Mouse (Mus musculus): ENCODE data around the gene Fry.

Gene Fry

DNA sequence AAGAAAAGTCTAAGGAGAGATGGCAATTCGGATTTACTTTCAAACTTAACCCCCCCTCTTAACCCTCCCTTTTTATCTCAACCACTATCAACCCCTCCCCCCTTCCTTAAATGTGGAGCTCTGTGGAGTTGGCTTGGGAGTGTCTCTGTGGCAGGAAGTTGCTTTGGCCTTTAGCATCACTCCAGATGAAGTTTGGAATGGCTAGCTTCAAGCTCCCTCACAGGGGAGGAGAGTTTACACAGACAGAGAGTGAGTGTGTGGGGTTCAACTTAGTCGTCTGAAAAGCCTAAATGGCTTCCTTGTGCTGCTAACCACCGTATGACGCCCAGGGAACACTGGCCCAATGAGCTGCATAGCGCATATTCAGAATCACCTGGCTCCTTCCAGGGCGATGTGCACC is 145.2 kb downstream of the Fry start:
- no peak for DNase-seq (ENCODE audit: extremely low read depth, low read depth, low spot score)

DNA sequence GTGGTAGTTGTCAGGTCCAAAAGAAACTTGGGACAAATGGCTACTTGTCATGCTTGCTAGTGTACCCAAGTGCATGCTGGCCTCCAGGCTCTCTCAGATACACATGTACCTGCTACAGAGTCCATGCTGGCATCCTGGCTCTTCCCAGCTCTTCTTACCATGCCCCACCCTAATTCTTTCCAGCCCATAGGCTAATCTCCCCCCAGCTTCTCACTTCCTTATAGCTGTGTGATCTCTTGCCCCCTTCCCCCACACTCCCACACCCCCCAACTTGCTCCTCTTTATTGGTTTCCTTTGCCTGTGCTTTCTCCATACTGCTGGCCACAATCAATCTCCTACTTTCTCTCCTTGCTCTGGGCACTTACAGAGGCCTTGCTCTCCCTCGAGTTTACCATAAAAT is 146.6 kb downstream of the Fry start:
- no peak for DNase-seq (ENCODE audit: extremely low read depth, low read depth, low spot score)

DNA sequence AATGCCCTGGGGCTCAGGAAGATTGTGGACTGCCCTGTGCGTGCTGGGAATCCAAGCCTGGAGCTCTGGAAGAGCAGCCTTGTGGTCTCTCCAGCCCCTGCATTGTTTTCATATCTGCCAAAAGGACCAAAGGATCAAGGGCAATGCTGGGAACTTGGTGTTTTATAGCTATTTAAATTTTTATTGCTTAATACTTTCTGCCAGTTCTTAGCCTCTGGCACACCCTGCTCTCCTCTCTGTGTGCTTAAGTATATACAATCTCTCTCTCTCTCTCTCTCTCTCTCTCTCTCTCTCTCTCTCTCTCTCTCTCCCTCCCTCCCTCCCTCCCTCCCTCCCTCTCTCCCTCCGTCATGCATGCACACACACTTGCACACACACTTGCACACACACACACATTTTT is 147.5 kb downstream of the Fry start:
- no peak for DNase-seq (ENCODE audit: extremely low read depth, low read depth, low spot score)

DNA sequence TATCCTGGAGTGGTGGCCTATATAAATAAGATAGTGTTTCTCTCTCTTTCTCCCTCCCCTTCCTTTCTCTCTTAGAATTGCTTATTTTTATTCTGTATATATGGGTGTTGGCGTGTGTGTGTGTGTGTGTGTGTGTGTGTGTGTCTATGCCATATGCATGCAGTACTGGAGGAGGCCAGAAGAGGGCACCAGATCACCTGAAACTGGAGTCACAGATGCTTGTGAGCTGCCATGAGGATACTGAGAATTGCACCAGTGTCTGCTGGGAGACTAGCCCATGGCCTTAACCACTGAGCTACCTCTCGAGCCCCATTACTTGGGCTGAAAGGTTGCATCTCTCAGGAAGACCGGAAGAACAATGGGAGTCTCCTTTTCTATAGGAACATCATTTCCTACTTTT is 149.8 kb downstream of the Fry start:
- DNase-seq (ENCODE audit: extremely low read depth, low read depth, low spot score), result no peak

DNA sequence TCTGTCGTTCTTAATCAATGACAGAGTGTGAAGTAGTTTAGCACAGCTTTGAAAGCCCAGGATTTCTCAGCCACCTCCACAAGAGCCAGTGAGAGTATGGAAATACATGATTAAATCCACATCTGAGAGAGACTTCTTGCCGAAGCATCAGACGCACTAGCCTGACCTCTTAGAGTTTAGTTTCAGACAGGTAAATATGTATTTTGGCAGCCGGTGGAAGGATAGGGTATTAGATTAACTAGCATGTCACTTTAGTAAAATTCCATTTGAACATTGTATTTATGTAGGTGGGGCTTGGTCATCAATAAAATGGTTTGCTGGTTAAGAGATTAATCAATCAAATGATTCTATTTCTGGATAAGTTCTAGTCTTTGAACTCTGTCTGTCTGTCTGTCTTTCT is 152.0 kb downstream of the Fry start:
- no peak for DNase-seq (ENCODE audit: extremely low read depth, low read depth, low spot score)

DNA sequence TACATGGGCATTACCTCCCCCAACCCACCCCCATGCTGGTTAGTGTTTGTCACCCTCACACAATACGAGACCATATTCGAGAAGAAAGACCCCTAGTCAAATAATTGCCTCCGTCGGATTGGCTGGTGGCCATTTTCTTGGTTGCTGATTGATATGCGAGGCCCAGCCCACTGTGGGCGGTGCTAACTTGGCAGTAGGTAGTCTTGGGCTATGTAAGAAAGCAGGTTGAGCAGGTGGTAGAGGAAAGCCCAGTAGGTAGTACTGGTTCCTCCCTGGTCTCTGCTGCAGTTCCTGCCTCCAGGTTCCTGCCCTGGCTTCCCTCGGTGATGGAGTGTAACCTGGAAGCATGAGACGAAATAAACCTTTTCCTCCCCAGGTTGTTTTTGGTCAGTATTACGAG is 153.7 kb downstream of the Fry start:
- DNase-seq (ENCODE audit: extremely low read depth, low read depth, low spot score), result no peak

DNA sequence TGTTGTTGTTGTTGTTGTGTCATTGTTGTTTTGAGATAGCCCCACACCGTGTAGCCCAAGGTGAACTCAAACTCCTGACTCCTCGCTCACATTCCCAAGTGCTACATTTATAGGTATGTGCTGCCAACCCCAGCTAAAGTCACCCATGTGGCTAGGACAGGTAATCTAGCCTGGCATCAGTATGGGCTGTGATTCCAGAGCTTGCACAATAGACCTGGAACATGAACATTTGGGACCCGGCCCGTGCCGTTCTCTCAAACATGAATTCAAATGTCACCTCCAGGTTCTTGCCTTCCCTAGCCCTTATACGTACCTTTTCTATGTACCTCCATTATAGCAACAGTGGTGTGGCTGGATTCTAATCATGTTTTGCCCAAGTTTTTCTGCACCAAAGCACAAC is 156.9 kb downstream of the Fry start:
- DNase-seq (ENCODE audit: extremely low read depth, low read depth, low spot score), result no peak

DNA sequence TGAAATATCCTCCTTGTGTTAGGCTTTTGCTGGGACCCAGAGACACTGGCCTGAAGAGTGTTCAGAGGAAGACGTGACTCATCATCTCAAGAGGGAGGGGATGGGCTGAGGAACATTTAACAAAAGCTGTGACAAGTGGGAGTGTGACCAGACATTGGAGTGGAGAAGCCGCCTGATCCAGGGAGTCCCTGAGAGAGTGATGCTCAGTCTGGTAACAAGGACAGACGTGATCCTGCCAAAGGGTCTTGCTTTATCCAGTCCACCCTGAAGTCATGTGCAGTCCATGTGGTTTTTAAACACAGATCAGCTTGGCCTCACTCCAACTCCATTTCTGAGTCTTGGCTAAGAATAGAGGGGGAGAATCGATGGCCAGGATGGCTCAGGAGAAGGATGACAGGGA is 158.2 kb downstream of the Fry start:
- no peak for DNase-seq (ENCODE audit: extremely low read depth, low read depth, low spot score)

DNA sequence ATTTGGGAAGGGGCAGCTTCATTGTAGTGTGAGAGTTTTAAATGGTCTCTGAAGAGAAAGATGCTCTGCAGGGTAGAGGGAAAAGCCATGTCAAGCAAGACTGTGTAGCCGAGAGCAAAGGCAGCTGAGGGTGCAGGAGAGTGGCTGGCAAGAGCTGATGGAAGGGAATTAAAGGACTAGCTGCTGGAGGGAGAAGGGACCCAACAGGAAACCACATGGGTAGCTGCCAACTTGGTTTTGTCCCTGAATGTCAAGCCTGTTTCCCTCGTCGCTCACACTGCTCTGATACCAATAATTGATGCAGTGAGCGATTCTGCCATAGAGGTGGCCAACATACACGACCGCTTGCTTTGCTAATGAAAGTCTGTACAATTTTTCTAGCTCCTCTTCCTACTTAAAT is 160.9 kb downstream of the Fry start:
- DNase-seq (ENCODE audit: extremely low read depth, low read depth, low spot score), result no peak

DNA sequence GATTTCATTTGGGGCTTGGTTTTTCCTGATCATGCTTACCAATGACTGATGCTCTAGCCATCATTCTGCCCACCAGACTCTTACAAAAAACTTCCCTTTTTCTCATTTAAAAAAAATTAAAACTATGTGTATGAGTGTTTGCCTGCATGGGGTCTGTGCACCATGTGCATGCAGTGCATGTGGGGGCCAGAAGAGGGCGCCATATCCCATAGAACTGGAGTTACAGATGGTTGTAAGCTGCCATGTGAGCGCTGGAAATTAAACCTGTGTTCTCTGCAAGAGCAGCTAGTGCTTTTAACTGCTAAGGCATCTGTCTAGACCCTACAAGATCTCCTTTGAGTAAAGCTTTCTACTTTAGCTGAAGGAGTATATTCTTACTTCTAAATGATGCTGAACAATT is 162.6 kb downstream of the Fry start:
- no peak for DNase-seq (ENCODE audit: extremely low read depth, low read depth, low spot score)

DNA sequence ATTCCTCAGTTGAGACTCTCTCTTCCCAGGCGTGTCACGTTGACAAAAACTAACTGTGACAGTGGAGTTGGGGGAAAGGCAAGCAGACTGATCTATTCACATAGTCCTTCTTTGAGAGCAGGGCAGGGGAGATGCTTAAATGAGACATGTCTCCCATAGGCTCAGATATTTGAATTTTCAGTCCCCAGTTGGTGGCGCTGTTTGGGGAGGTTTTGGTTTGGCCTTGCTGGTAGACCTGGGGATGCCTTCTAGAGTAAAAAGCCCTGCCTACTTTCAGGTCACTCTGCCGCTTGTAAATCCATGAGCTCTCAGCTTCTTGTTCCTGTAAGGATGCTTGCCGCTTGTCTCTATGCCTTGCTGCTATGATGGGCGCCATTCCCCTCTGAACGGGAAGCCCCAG is 163.6 kb downstream of the Fry start:
- DNase-seq (ENCODE audit: extremely low read depth, low read depth, low spot score), result no peak

DNA sequence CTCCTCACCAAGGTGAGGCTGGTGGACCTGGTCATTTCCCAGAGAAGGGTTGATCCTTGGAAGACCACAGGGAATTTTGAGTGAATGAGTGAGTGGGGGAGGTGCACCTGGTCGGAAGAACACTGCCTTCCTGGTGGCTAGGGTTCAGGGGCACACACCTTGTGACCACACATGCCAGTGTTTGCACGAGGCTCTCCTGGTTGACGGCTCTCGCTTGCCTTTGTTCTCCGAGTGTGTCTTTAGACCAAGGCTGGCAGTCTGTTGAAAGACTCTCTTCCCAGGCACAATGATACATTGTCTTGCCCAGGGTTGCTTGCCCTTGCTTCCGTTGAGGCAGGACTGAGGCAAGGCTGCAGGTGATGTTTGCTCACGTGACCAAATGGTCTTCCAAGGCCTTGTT is 169.5 kb downstream of the Fry start:
- DNase-seq (ENCODE audit: extremely low read depth, low read depth, low spot score), result no peak

DNA sequence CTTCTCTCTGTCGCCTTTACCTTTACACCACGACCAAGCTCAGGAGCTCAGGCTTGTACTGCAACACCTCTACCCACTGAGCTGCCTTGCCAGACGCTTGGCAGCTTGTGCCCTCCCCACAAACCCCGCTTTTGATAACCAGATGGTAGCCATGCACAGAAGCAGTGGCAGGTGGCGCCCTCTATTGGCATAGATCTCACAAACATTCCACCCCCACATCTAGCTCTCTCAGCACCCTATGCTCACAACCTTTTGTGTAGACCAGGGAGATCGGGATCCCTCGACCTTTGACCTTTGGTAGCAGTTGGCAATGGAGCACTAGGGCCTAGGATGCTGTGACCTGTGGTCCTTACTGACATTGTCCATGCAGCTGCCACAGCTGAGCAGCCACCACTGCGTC is 171.2 kb downstream of the Fry start:
- DNase-seq (ENCODE audit: extremely low read depth, low read depth, low spot score), result no peak

DNA sequence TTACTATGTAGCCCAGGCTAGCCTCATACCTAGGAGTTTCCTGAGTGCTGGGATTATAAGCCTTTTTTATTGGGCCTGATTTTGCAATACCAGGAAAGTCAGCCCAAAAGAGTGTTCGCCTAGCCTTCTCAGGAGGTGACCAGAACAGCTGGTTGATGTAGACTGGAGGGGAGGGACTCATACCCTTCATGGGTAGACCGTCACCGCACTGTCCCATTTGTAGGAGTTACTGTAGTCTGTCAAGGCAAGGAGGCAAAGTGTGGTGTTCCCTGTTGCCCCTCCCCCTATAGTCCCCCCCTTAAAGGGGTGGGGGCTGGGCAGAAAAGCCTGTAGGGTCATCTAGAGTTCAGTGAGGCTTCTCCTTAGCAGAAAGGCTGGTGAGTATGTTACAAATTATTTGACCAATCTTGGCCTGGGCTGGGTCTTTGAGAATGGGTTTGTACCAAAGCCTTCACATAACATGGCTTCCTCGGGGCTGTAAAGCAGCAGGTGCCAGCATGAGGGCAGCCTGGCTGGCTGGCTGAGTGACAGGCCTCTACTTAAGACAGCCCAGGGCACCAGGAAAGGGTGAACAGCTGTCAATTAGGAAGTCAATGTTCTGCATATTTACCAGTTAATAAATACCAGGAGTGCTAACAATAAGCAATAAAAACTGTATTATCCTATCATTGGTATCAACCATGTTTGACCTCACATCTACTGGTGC is 172.2 kb downstream of the Fry start:
- DNase-seq (ENCODE audit: extremely low read depth, low read depth, low spot score), result no peak

DNA sequence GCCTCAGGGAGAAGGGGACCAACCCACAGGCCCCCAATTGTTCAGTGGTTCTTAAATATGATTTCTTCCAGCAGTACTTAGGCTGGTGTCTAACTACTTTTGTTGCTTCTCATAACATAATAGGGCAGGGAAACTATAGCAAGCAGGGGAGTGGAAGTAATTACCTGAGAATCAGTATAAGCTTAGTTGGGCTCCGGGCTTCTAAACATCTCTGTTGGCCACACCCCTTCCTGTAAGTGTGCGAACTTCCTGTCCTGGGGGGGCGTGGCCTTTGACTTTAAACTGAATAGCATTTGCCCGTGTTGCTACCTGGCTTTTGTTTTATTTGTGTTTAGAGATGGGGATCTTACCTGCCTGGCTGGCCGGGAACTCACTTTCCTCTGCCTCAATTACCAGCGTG is 172.8 kb downstream of the Fry start:
- no peak for DNase-seq (ENCODE audit: extremely low read depth, low read depth, low spot score)

DNA sequence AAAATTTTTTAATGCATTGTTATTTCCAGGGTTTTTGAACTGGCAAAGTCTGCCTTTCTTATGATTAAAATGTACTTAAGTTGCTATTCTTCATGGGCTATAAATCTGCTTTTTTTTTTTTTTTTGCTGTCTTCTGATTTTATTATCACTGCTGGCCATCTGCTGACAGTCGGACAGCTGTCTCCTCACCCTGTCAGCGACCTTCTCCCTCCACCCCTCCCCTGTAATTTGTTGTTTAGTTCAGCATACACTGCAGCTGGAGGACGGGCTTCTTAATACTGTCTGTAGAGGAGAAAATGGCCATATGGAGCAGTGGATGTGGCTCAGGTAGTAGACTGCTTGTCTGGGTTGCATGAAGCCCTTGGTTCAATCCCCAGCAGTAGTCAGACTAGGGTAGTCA is 173.7 kb downstream of the Fry start:
- no peak for DNase-seq (ENCODE audit: extremely low read depth, low read depth, low spot score)

DNA sequence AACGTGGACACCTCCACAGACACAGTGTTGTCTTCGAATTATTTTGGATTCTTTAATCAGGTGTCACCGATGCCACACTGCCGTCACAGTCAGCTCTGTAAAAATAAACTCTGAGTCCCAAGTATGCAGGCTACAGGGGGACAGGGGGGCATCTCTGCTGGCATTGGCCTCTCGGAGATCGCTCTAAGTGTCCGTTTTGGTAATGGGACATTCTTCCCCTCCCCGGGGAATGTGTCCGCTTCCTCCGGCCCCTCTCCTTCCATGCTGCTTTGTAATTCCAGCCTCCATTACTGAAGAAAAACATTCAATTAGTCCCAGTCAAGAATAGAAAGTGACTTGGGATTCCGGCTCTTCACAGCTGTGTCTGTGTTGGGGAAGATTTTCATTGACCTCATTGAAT is 175.9 kb downstream of the Fry start:
- DNase-seq (ENCODE audit: extremely low read depth, low read depth, low spot score), result no peak

DNA sequence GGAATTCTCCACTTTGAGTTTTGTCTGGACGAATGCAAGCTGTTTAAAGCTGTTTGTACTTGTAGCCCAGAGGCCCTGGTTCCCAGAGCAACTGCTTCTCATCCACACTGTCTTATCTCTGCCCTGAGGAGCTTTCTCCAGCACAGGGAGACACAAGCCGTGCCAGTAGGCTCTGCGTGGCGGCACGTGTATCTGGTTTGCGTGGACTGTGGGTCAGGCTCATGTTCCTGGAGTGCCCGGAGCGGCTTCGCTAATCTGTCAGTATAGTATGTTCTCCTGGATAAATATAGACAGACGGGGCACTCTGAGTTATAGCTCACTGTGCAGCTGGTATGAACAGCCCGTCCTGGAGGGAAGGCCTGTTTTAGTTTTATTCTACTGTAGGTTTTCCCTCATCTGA is 176.7 kb downstream of the Fry start:
- DNase-seq (ENCODE audit: extremely low read depth, low read depth, low spot score), result no peak

DNA sequence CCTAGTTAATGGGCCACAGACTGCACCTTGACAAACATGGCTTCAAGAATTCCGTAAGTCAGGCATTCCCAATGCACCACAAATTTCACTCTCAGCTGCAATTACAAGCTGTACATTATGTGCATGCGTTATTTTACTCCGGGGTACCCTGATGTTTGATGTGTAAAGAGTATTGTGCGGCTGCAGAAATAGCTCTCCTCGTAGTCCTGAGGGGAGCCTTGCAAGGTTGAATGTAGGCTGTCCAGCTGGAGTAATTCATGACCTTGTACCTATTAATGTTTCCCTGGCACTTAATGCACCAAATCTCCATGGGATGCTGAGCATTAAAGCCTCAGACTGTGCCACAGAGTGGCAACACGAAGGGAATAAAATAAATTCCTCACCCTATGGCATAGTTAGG is 180.5 kb downstream of the Fry start:
- no peak for DNase-seq (ENCODE audit: extremely low read depth, low read depth, low spot score)

DNA sequence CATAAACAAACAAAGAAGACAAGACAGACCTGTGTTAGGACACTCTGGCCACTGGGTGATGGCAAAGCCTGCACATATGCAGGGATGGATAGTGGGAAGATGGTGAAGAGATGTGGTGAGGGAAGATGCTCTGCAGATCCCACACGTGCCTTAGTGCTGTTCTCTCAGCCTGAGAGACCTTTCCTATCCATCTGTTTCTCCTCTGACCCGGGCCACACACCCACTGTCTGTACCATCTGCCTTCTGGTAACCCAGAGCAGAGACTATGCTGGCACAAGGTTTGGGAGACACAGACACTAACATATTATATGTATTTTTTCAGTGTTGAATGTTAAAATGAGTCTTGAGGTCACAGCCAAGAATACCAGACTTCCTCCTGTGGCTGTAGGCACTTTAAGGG is 183.7 kb downstream of the Fry start:
- no peak for DNase-seq (ENCODE audit: extremely low read depth, low read depth, low spot score)

DNA sequence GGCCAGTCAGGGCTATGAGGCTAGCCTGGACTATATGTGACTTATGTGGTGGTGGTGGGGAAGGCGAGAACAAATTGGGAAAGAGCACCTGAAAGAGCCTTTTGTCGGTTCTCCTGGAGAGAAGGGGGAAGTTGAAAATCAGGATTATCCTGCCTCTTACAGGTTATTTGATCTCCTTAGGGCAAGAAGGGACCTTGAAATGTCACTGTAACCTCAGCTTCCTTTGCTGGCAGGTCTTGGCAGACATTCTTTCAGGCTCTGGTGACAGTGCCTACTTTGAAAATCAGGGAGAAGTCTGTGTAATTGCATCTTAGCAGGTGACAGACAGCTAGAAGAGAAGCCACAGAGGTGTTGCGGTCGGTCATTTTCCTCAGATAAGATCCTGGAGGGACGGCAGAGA is 184.6 kb downstream of the Fry start:
- DNase-seq (ENCODE audit: extremely low read depth, low read depth, low spot score), result no peak

DNA sequence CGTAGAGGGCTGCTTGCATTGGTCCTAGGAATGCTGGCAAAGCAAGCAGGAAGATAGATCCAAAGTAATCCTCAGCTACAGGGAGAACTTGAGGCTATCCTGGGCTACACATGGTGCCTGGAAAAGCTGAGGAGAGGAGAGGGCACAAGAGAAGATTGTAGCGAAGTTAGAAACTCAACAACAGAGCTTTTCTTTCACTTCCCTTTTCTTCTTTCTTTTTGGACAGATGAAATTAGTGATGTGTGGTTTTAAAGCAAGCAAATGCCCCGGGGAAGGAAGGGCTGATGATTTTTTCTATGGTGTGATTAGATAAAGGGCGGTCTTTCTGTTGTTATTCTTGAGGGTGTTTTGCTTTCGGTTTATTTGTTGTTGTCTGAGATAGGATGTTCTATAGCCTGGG is 188.1 kb downstream of the Fry start:
- DNase-seq (ENCODE audit: extremely low read depth, low read depth, low spot score), result no peak

DNA sequence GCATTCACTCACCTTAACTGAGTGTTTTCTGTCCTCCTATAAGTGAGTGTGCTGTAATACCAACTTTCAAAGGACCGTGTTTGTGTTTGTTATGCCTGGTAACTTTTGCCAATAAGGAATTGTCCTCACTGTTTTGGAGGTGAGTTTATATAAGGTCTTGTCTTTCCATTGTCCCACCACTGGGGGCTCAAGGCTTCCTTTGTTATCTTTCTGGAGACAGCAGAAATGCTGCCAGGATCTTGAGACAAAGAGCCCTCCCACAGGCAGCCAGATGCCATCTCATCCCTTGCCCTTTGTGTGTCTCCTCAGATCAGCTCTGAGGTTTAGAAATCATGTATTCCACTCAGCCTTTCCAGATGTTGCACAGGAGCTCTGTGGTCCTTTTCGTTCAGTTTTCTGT is 194.8 kb downstream of the Fry start:
- DNase-seq (ENCODE audit: extremely low read depth, low read depth, low spot score), result no peak

DNA sequence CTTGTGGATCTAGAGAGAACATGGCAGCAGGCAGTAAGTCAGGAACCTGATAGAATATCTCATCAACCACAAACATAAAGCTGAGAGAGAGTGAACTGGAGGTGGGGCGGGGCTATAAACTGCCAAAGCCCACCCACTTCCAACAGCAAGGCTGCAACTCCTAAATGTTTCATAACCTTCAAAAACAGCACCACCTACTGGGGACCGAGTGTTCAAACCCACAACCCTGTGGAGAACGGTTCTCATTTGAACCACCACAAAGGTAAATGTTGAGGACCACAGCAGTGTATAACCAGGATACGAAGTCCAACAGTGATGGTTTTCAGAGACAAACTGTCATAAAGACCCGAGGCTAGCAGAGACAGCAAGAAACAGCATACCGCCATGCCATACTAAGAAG is 196.1 kb downstream of the Fry start:
- DNase-seq (ENCODE audit: extremely low read depth, low read depth, low spot score), result no peak
